Mouse (Mus musculus): Measurements from ENCODE around the gene Thoc5.

Thoc5 gene

DNA sequence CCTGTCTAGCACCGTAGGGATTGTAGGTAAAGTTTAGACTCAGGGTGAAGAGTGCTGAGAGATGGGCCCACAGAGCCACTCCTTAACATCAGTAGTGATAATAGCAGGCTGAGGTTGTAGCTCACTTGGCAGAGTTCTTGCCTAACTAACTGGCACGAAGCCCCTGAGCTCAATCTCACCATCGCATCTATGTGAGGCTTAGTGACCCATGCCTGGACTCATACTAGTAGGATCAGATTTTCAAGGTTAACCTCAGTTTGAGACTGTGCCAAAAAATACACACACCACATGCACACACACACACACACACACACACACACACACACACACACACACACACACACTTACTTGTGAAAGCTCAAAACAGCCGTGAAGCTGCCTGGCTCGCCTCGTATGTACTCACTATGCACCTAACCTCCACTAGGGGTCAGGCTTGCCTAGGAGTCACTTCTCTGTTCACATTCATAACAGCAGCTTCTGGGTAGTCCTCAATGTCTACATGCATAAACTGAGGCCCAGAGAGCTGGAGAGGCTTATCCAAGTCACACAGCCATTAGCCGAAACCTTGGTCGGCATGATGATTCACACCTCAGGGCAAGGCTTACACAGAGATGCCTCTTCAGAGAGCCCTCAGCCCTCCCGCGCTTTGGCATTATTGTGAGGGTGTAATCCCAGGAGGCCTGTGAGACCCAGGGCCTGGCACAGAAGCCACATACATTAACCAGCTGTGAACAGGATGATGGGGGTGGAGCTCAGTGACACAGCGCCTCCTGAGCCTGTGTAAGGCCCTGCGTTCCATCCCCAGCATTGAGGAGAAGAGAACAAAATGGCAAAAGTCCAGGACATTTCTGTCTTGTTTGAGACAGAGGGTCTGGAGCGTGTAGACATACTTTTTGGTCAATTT is 78.1 kb downstream of the Thoc5 start:
- DNase-seq (ENCODE audit: extremely low spot score, low read depth, low spot score) = peak; percentile 33

DNA sequence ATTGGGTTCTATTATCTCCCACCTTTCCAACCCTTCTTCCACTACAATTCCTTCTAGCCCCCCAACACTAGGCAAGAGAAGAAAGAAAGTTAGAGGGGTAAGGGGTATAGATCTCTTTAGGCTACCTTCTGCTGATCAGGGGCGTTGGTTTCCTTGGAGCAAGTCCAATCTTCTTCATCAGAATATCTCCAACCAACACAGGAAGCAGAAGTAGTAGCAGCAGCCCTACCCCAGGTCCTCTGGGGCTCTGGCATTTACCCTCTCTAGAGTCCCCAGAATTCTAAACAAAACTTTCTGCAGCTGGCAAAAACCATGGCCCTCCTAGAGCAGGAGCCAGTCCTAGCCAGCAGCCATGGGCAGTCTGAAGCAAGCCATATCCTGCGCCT is 78.7 kb downstream of the Thoc5 start:
- no peak for DNase-seq (ENCODE audit: extremely low spot score, low read depth, low spot score)

DNA sequence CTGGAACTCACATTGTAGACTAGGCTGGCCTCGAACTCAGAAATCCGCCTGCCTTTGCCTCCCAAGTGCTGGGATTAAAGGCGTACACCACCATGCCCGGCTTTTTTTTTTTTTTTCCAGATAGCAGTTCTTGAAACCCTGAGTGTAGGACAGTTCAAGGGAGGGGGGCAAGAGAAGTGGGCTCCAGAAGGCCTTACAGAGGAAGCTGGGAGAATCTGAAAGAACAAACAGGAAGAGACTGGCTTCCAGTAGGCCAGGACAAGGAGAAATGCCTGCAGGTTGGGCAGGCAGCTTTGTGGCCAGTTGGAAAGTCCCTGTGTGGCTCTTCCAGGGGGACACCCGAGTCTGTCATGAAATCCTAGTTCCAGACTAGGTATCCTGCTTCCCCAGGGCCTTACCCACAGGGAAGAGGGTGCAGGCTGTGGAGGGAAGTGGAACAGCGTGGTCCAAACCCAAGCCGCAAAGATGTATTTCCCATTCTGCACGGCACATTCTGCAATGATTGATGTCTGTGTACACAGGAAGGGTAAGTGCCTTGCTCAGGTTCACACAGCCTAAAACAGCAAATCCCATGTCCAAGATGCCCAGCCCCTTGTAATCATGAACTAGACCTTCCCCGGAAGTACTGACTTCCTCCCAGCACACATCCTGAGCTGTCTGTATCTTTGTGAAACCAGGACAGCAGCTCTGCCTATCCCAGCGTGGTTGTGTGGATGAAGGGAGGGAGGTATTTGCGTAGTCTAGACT is 79.4 kb downstream of the Thoc5 start:
- no peak for DNase-seq (ENCODE audit: extremely low spot score, low read depth, low spot score)

DNA sequence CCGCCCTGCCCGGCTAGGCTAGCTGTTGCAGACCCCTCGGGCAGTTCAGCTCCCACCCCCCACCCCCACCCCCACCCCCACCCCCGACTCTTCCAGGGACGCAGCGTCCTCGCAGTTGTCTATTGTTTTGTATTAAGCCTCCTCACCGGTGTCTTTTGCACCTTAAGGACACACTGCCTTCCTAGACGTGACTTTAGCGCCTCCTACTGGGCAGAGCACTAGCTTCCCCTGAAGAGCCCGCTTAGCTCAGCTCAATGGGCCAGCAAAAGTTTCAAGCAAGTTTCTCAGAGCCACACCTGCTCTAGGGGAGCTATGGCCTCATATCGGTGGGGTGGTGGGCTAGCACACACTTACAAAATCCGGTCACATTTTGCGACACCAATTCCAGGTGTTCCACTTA is 80.5 kb downstream of the Thoc5 start:
- no peak for DNase-seq (ENCODE audit: extremely low spot score, low read depth, low spot score)
